Mouse (Mus musculus) lung, postnatal 0 days (tissue): ENCODE measurements at regions not wholly inside any gene's neighbourhood (a gene's known extent, or its start where the extent isn't known, plus 50 kb on each side); places are given as distances from the start of the nearest gene placed in this dataset.

Experiments
- CTCF ChIP-seq: IDR thresholded peaks from 2 replicates; pipeline ENCODE4 v1.5.1; 2016; ENCODE audit warnings: antibody characterized with exemption, mild to moderate bottlenecking
- EP300 ChIP-seq: IDR thresholded peaks from 2 replicates; pipeline ENCODE4 v1.6.1; 2016; ENCODE audit warnings: antibody characterized with exemption, mild to moderate bottlenecking, control low read depth

DNA sequence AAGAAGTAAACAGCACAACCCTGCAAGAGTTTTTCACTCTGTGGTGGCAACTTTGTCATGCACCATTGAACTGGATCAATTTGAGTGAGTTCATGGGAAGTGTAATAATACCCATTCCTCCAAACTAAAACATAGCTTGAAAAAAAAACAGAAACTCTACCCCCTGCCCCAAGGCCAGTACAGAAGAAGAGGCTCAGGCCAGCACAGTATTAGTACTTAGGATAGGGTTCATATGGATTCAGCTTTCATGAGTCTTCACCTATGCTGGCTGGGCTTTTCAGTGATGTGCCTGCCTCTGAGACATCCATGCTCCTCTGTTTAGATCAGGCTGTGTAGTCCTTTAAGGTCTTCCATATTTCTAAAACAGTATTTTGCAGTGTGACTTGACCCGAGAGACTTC, 270.6 kb downstream of the 1190002N15Rik start:
- TF ChIP-seq CTCF (no peak), EP300 (no peak)
